Mouse (Mus musculus): ENCODE results near the gene Ms4a4c. TPM values are rescaled to one million over a fixed set of nuclear protein-coding genes. Genes with fewer than 3 reads are reported as not detected.

Gene Ms4a4c
- total and polyA plus RNA-seq, 2 experiments from 2014 or later: not detected

DNA sequence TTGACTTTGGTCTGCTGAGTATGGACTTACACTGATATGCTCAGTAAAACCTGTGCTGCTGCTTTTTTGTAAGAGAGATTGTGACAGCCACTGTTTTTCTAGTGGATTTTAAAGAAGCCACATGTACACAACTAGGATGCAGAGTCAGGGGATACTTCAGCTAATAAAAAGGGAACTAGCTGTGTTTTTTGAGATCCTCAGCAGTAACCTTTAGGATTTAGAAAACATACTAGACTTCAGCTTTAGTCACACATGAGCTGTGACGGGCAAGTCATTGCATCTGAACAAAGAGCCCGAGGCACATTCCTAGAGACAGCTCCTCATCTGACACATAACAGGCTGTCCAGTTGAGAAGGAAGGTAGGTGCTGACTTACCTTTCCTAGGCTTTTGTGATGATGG is 29.3 kb upstream of the Ms4a4c start, which contains the start of gene Ms4a4a:
Ms4a4a (plus strand) TSS at position 251 of the 400 bp plus-strand sequence.
- TF ChIP-seq CTCF (IDR thresholded peaks at IDR 0.05): no peak
- Histone ChIP-seq H3K9me3 (ENCODE audit: low read length) (no peaks in the 10 kb centered on the region), H3K4me3 (ENCODE audit: low read depth, low read length) (no peak within 1 kb of the TSS), H3K4me2 (ENCODE audit: low read depth, low read length, poor library complexity, severe bottlenecking) (no peak within 1 kb of the TSS), H3K9ac (replicated peaks; ENCODE audit: low read length, poor library complexity, severe bottlenecking) (no peak within 1 kb of the TSS), H3K4me1 (ENCODE audit: insufficient read depth, low read length) (no peaks in the 10 kb centered on the region), H3K27me3 (ENCODE audit: insufficient read depth, low read length) (no peaks in the 10 kb centered on the region), H3K36me3 (ENCODE audit: insufficient read depth, low read length) (no peaks in the 10 kb centered on the region), H3K27ac (ENCODE audit: low read depth, low read length) (no peak within 1 kb of the TSS)
- 72% methylated on average over 2 of the region's 2 CpGs for WGBS
- no peak for ATAC-seq (ENCODE audit: low FRiP score)
- no peak for DNase-seq (ENCODE audit: low spot score)

DNA sequence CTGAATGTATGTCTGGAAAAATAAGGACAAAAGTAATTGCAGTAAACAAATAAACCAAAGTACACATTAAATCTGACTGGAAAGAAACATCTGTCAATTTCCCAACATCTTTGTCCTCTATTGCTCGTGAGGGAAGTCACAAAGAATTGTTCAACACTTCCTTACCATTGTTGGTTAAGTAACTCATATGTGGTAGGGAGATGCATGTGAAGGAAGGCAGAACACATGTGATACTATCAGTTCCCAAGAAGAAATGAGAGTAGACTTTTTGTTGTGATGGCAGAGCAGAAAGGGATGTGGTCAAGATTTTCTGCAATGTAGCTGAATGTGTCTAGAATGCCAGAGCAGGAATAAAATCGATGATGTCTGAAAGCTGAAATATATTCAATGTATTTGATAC is 28.2 kb upstream of the Ms4a4c start:
- Histone ChIP-seq H3K36me3 (ENCODE audit: insufficient read depth, low read length) (no peaks in the 10 kb centered on the region), H3K4me2 (ENCODE audit: low read depth, low read length, poor library complexity, severe bottlenecking) (no peak overlapping the region), H3K9me3 (ENCODE audit: low read length) (no peaks in the 10 kb centered on the region), H3K4me3 (ENCODE audit: low read depth, low read length) (no peak overlapping the region), H3K27ac (ENCODE audit: low read depth, low read length) (no peak overlapping the region), H3K27me3 (ENCODE audit: insufficient read depth, low read length) (no peaks in the 10 kb centered on the region), H3K9ac (replicated peaks; ENCODE audit: low read length, poor library complexity, severe bottlenecking) (no peak overlapping the region), H3K4me1 (ENCODE audit: insufficient read depth, low read length) (no peaks in the 10 kb centered on the region)
- DNase-seq (ENCODE audit: low spot score) (no peak), ATAC-seq (ENCODE audit: low FRiP score) (no peak)
- TF ChIP-seq CTCF (IDR thresholded peaks at IDR 0.05): no peak
- 71% methylated on average over 2 of the region's 2 CpGs for WGBS

DNA sequence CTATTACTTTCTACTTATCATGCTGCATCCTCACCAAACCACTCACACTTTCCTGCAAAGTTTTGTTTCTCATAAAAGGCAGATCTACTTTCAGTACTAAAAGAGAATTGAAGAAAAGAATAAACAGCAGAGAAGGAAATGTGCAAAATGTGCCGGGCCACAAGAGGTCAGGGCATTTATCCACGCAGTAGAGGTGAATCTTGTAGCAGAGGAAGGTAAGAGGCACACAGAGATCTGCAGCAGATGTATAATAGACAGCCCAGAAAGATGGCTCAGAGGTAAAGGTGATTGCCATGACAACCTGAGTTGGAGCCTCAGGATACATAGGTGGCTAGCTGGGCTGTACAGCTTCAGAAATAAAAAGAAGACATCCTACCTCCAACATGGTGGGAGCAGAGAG is 17.5 kb upstream of the Ms4a4c start:
- Histone ChIP-seq H3K27ac (ENCODE audit: low read depth, low read length) (no peak overlapping the region), H3K9ac (replicated peaks; ENCODE audit: low read length, poor library complexity, severe bottlenecking) (no peak overlapping the region), H3K27me3 (ENCODE audit: insufficient read depth, low read length) (no peaks in the 10 kb centered on the region), H3K4me2 (ENCODE audit: low read depth, low read length, poor library complexity, severe bottlenecking) (no peak overlapping the region), H3K4me3 (ENCODE audit: low read depth, low read length) (no peak overlapping the region), H3K36me3 (ENCODE audit: insufficient read depth, low read length) (no peaks in the 10 kb centered on the region), H3K4me1 (ENCODE audit: insufficient read depth, low read length) (no peaks in the 10 kb centered on the region), H3K9me3 (ENCODE audit: low read length) (no peaks in the 10 kb centered on the region)
- WGBS: 78% methylated on average over 2 of the region's 2 CpGs
- no peak for ATAC-seq (ENCODE audit: low FRiP score)
- DNase-seq (ENCODE audit: low spot score): no peak
- TF ChIP-seq CTCF (IDR thresholded peaks at IDR 0.05): no peak

DNA sequence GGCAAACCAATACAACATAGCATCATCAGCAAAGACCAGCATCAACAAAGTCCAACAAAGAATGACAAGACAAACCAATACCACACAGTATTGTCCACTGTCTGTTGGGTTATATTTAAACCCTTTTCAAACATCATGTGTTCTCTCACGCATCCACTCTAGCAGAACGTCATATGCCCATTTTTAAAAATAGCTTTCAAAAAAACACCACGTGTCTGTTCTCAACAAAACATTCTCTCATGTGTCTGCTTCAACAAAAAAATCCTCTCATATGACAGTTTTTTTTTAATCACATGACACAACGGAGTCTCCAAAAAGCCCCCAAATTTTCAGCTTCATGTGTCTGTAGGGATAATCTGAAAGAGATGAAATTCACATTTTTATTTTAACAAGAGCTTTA is 16.9 kb upstream of the Ms4a4c start:
- TF ChIP-seq CTCF (IDR thresholded peaks at IDR 0.05): no peak
- no peaks in the 10 kb centered on the region for H3K36me3 ChIP-seq (ENCODE audit: insufficient read depth, low read length)
- no peaks in the 10 kb centered on the region for H3K4me1 ChIP-seq (ENCODE audit: insufficient read depth, low read length)
- H3K9ac ChIP-seq (replicated peaks; ENCODE audit: low read length, poor library complexity, severe bottlenecking): no peak overlapping the region
- H3K27ac ChIP-seq (ENCODE audit: low read depth, low read length): no peak overlapping the region
- ATAC-seq (ENCODE audit: low FRiP score): no peak
- no peaks in the 10 kb centered on the region for H3K9me3 ChIP-seq (ENCODE audit: low read length)
- no peak for DNase-seq (ENCODE audit: low spot score)
- no peak overlapping the region for H3K4me3 ChIP-seq (ENCODE audit: low read depth, low read length)
- WGBS: 77% methylated on average over 4 of the region's 4 CpGs
- no peaks in the 10 kb centered on the region for H3K27me3 ChIP-seq (ENCODE audit: insufficient read depth, low read length)
- no peak overlapping the region for H3K4me2 ChIP-seq (ENCODE audit: low read depth, low read length, poor library complexity, severe bottlenecking)

DNA sequence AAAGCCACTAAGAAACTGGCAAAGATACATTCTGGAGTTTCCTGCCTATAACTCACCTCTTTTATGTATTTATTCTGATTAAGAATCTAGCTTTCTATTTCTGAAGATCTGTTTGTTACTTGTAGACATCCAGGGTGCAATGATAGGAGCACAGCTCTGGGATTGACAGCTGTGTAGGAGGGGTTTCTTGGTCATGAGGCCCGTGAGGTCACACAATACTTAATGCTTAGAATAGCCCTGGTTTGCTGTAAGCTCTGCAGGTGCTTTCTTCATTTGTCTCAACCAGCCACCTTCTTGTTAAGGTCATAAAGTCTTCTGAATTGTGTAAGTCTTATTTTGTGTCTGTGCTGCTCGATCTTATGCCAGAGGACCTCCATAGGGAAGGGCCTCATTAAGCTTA is 15.6 kb upstream of the Ms4a4c start:
- TF ChIP-seq CTCF (IDR thresholded peaks at IDR 0.05): no peak
- no peaks in the 10 kb centered on the region for H3K27me3 ChIP-seq (ENCODE audit: insufficient read depth, low read length)
- no peaks in the 10 kb centered on the region for H3K9me3 ChIP-seq (ENCODE audit: low read length)
- H3K4me1 ChIP-seq (ENCODE audit: insufficient read depth, low read length): no peaks in the 10 kb centered on the region
- no peaks in the 10 kb centered on the region for H3K36me3 ChIP-seq (ENCODE audit: insufficient read depth, low read length)
- 84% methylated on average over 2 of the region's 2 CpGs for WGBS
- no peak overlapping the region for H3K27ac ChIP-seq (ENCODE audit: low read depth, low read length)
- ATAC-seq (ENCODE audit: low FRiP score) (no peak), DNase-seq (ENCODE audit: low spot score) (no peak)
- H3K4me2 ChIP-seq (ENCODE audit: low read depth, low read length, poor library complexity, severe bottlenecking): no peak overlapping the region
- H3K9ac ChIP-seq (replicated peaks; ENCODE audit: low read length, poor library complexity, severe bottlenecking): no peak overlapping the region
- H3K4me3 ChIP-seq (ENCODE audit: low read depth, low read length): no peak overlapping the region

DNA sequence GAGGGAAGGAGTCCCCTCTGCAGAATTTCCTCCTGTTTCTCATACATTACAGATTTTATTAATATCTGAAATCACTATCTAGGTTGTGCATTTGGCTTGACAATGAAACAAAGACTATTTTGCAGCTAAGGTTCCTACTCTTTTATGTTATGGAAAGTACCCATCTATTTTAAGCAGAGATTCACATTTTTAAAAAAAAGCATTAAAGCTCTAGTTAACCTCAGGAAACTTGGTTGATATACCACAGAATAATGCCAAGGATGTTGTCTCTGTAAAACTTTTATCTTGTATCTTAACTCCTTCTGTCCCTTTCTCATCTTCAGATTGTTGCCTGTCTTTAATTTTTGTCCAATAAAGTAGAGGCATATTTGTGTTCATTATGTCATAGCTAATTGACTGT is 8.8 kb upstream of the Ms4a4c start:
- Histone ChIP-seq H3K4me2 (ENCODE audit: low read depth, low read length, poor library complexity, severe bottlenecking) (no peak overlapping the region), H3K9ac (replicated peaks; ENCODE audit: low read length, poor library complexity, severe bottlenecking) (no peak overlapping the region), H3K4me1 (ENCODE audit: insufficient read depth, low read length) (no peaks in the 10 kb centered on the region), H3K9me3 (ENCODE audit: low read length) (no peaks in the 10 kb centered on the region), H3K4me3 (ENCODE audit: low read depth, low read length) (no peak overlapping the region), H3K27me3 (ENCODE audit: insufficient read depth, low read length) (no peaks in the 10 kb centered on the region), H3K27ac (ENCODE audit: low read depth, low read length) (no peak overlapping the region), H3K36me3 (ENCODE audit: insufficient read depth, low read length) (no peaks in the 10 kb centered on the region)
- ATAC-seq (ENCODE audit: low FRiP score): no peak
- TF ChIP-seq CTCF (IDR thresholded peaks at IDR 0.05): no peak
- no peak for DNase-seq (ENCODE audit: low spot score)

DNA sequence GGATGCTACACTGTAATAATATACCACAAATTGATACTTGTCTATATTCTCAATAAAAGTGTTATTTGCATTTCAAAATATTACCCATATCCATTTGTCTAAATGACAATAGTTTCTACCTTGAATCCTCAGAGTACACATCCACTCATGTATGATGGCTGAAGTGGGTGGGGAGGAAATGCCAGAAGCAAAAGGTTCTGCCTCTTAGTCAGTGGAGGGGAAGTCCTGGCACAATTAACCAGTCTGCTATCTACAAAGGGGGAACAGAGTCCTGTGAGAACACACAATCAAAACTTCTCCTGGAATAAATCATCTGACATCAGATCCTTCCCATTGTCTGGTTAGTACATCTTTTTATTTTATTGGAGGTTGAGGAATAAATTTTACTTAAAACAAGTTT is 2.9 kb downstream of the Ms4a4c start:
- no peak overlapping the region for H3K4me2 ChIP-seq (ENCODE audit: low read depth, low read length, poor library complexity, severe bottlenecking)
- no peak overlapping the region for H3K27ac ChIP-seq (ENCODE audit: low read depth, low read length)

More for the DNA sequence above, 2.9 kb downstream of the Ms4a4c start:
- no peak overlapping the region for H3K9ac ChIP-seq (replicated peaks; ENCODE audit: low read length, poor library complexity, severe bottlenecking)
- ATAC-seq (ENCODE audit: low FRiP score): no peak
- no peak for TF ChIP-seq CTCF (IDR thresholded peaks at IDR 0.05)
- DNase-seq (ENCODE audit: low spot score): no peak
- H3K9me3 ChIP-seq (ENCODE audit: low read length): no peaks in the 10 kb centered on the region
- no peaks in the 10 kb centered on the region for H3K36me3 ChIP-seq (ENCODE audit: insufficient read depth, low read length)
- no peaks in the 10 kb centered on the region for H3K4me1 ChIP-seq (ENCODE audit: insufficient read depth, low read length)
- H3K4me3 ChIP-seq (ENCODE audit: low read depth, low read length): no peak overlapping the region
- H3K27me3 ChIP-seq (ENCODE audit: insufficient read depth, low read length): no peaks in the 10 kb centered on the region
